Mouse (Mus musculus) embryonic facial prominence, embryonic 10.5 days (tissue): ENCODE results near the gene Erbb4. TPM values are rescaled to one million over a fixed set of nuclear protein-coding genes. Genes with fewer than 3 reads are reported as not detected.
"Not testable (repeated sequence)": the region's sequence is repeated elsewhere in the genome, so short reads cannot be mapped to it uniquely, and the experiment has no call there.

ENCODE experiments used
- DNase-seq: peaks from one replicate; pipeline ENCODE4 v3.0.0-alpha.2; 2017; ENCODE audit warnings: low spot score
- H3K27ac ChIP-seq: fragments of 300-500 bp; sonication (generic); replicated peaks from 2 replicates; pipeline ENCODE4 v1.5.1; 2016; ENCODE audit warnings: mild to moderate bottlenecking
- H3K27me3 ChIP-seq: fragments of 300-500 bp; sonication (generic); replicated peaks from 2 replicates; pipeline ENCODE4 v1.6.1; 2016; ENCODE audit warnings: low read depth, mild to moderate bottlenecking; ENCODE audit not compliant: poor library complexity, severe bottlenecking
- H3K36me3 ChIP-seq: fragments of 300-500 bp; sonication (generic); replicated peaks from 2 replicates; pipeline ENCODE4 v1.6.1; 2016; ENCODE audit warnings: mild to moderate bottlenecking, moderate library complexity
- H3K4me1 ChIP-seq: fragments of 300-500 bp; sonication (generic); 2 replicates; pipeline ENCODE4 v1.6.1; 2016
- H3K4me3 ChIP-seq: fragments of 300-500 bp; sonication (generic); 2 replicates; pipeline ENCODE4 v1.5.1; 2016; ENCODE audit warnings: mild to moderate bottlenecking, moderate library complexity
- H3K9me3 ChIP-seq: fragments of 300-500 bp; sonication (generic); 2 replicates; pipeline ENCODE4 v1.6.1; 2016; ENCODE audit warnings: mild to moderate bottlenecking
- whole genome bisulfite sequencing: fragments of 180-500 bp; shearing (Covaris S2); methylation state at CpG from one replicate; pipeline ENCODE4 v1.1.7; 2016; 5-methylcytosine and 5-hydroxymethylcytosine counted together
- polyA plus RNA-seq: library from polyadenylated mRNA; unstranded; fragments of >200 nt; fragmentation: Nextera tagmentation; extraction: Ambion mirVana; gene quantifications from 2 replicates; pipeline ENCODE4 v1.2.1, GENCODE M21; 2016

Gene Erbb4
- polyA plus RNA-seq, 1 experiment from 2014 or later: 0.85 TPM

GRCm38 (mm10) chr1:68806711-68807110 is 301.1 kb downstream of the Erbb4 start:
- DNase-seq: no peak
- H3K27ac ChIP-seq: no peak overlapping the region
- H3K4me1 ChIP-seq: no peaks in the 10 kb centered on the region
- H3K9me3 ChIP-seq: no peaks in the 10 kb centered on the region
- H3K27me3 ChIP-seq: no peaks in the 10 kb centered on the region
- H3K36me3 ChIP-seq: no peaks in the 10 kb centered on the region
- H3K4me3 ChIP-seq: no peak overlapping the region
- WGBS: 68% methylated on average over 2 of the region's 2 CpGs

- Histone ChIP-seq H3K27ac (no peak overlapping the region), H3K4me3 (no peak overlapping the region), H3K4me1 (peaks cover 5% of the 10 kb centered on the region), H3K27me3 (no peaks in the 10 kb centered on the region), H3K36me3 (no peaks in the 10 kb centered on the region), H3K9me3 (no peaks in the 10 kb centered on the region)
- 44% methylated on average over 4 of the region's 4 CpGs for WGBS
- peak; percentile 10 for DNase-seq
These were observed 320.3 kb downstream of the Erbb4 start for GRCm38 (mm10) chr1:68787409-68788015.

- Histone ChIP-seq H3K4me1 (peaks cover 6% of the 10 kb centered on the region; the same call in 1 of the 2 replicates), H3K9me3 (no peaks in the 10 kb centered on the region), H3K4me3 (no peak overlapping the region), H3K27ac (no peak overlapping the region), H3K27me3 (no peaks in the 10 kb centered on the region), H3K36me3 (no peaks in the 10 kb centered on the region)
- DNase-seq: no peak
- WGBS: 41% methylated on average over 2 of the region's 2 CpGs
These were observed 327.2 kb downstream of the Erbb4 start for GRCm38 (mm10) chr1:68780653-68781052.

GRCm38 (mm10) chr1:68780032-68780431 is 327.8 kb downstream of the Erbb4 start:
- 81% methylated on average over 1 of the region's 1 CpGs for WGBS
- no peak overlapping the region for H3K4me3 ChIP-seq
- no peaks in the 10 kb centered on the region for H3K27me3 ChIP-seq
- H3K36me3 ChIP-seq: no peaks in the 10 kb centered on the region
- H3K9me3 ChIP-seq: no peaks in the 10 kb centered on the region
- H3K27ac ChIP-seq: no peak overlapping the region
- peaks cover 6% of the 10 kb centered on the region; the same call in 1 of the 2 replicates for H3K4me1 ChIP-seq
- DNase-seq: no peak

GRCm38 (mm10) chr1:68766095-68766494 is 341.8 kb downstream of the Erbb4 start:
- not testable (repeated sequence) for H3K9me3 ChIP-seq, H3K4me3 ChIP-seq, H3K27me3 ChIP-seq, DNase-seq, H3K4me1 ChIP-seq, H3K36me3 ChIP-seq, H3K27ac ChIP-seq

GRCm38 (mm10) chr1:68762456-68762855 is 345.4 kb downstream of the Erbb4 start:
- Histone ChIP-seq H3K27ac (no peak overlapping the region), H3K4me3 (no peak overlapping the region), H3K9me3 (no peaks in the 10 kb centered on the region), H3K36me3 (no peaks in the 10 kb centered on the region), H3K27me3 (no peaks in the 10 kb centered on the region), H3K4me1 (no peaks in the 10 kb centered on the region)
- no peak for DNase-seq
- 90% methylated on average over 5 of the region's 5 CpGs for WGBS

- Histone ChIP-seq H3K4me3 (no peak overlapping the region), H3K9me3 (no peaks in the 10 kb centered on the region), H3K27me3 (no peaks in the 10 kb centered on the region), H3K27ac (no peak overlapping the region), H3K36me3 (no peaks in the 10 kb centered on the region), H3K4me1 (no peaks in the 10 kb centered on the region)
- no peak for DNase-seq
- WGBS: 49% methylated on average over 1 of the region's 1 CpGs
These were observed 358.9 kb downstream of the Erbb4 start for GRCm38 (mm10) chr1:68748976-68749375.

- no peaks in the 10 kb centered on the region for H3K4me1 ChIP-seq
- no peaks in the 10 kb centered on the region for H3K36me3 ChIP-seq
- no peak overlapping the region for H3K27ac ChIP-seq
- H3K4me3 ChIP-seq: no peak overlapping the region
- no peak for DNase-seq
- no peaks in the 10 kb centered on the region for H3K27me3 ChIP-seq
- no peaks in the 10 kb centered on the region for H3K9me3 ChIP-seq
These were observed 426.4 kb downstream of the Erbb4 start for GRCm38 (mm10) chr1:68681478-68681877.

GRCm38 (mm10) chr1:68674667-68675066 is 433.2 kb downstream of the Erbb4 start:
- 91% methylated on average over 4 of the region's 4 CpGs for WGBS
- no peaks in the 10 kb centered on the region for H3K4me1 ChIP-seq
- H3K36me3 ChIP-seq: no peaks in the 10 kb centered on the region

GRCm38 (mm10) chr1:68666831-68667601 is 440.8 kb downstream of the Erbb4 start:
- no peaks in the 10 kb centered on the region for H3K27me3 ChIP-seq
- H3K27ac ChIP-seq: no peak overlapping the region
- WGBS: 91% methylated on average over 10 of the region's 10 CpGs
- DNase-seq: no peak
- H3K4me3 ChIP-seq: no peak overlapping the region
- no peaks in the 10 kb centered on the region for H3K9me3 ChIP-seq
- H3K4me1 ChIP-seq: no peaks in the 10 kb centered on the region
- no peaks in the 10 kb centered on the region for H3K36me3 ChIP-seq

More at GRCm38 (mm10) chr1:68674667-68675066, 433.2 kb downstream of the Erbb4 start:
- H3K27me3 ChIP-seq: no peaks in the 10 kb centered on the region
- DNase-seq: no peak
- no peaks in the 10 kb centered on the region for H3K9me3 ChIP-seq
- H3K27ac ChIP-seq: no peak overlapping the region
- H3K4me3 ChIP-seq: no peak overlapping the region

- no peaks in the 10 kb centered on the region for H3K27me3 ChIP-seq
- no peak for DNase-seq
- H3K27ac ChIP-seq: no peak overlapping the region
- no peaks in the 10 kb centered on the region for H3K36me3 ChIP-seq
- no peak overlapping the region for H3K4me3 ChIP-seq
- H3K4me1 ChIP-seq: no peaks in the 10 kb centered on the region
- H3K9me3 ChIP-seq: no peaks in the 10 kb centered on the region
- WGBS: 86% methylated on average over 3 of the region's 3 CpGs
These were observed 517.4 kb downstream of the Erbb4 start for GRCm38 (mm10) chr1:68590475-68590874.

- 78% methylated on average over 4 of the region's 4 CpGs for WGBS
These were observed 533.9 kb downstream of the Erbb4 start for GRCm38 (mm10) chr1:68573851-68574540.

GRCm38 (mm10) chr1:68570924-68571323 is 536.9 kb downstream of the Erbb4 start:
- H3K9me3 ChIP-seq: no peaks in the 10 kb centered on the region
- H3K4me3 ChIP-seq: no peak overlapping the region
- no peaks in the 10 kb centered on the region for H3K36me3 ChIP-seq
- no peaks in the 10 kb centered on the region for H3K27me3 ChIP-seq
- H3K27ac ChIP-seq: no peak overlapping the region
- no peak for DNase-seq
- no peaks in the 10 kb centered on the region for H3K4me1 ChIP-seq
- 92% methylated on average over 1 of the region's 1 CpGs for WGBS

More at GRCm38 (mm10) chr1:68573851-68574540, 533.9 kb downstream of the Erbb4 start:
- H3K27ac ChIP-seq: no peak overlapping the region
- no peaks in the 10 kb centered on the region for H3K4me1 ChIP-seq
- no peak overlapping the region for H3K4me3 ChIP-seq
- no peaks in the 10 kb centered on the region for H3K27me3 ChIP-seq
- no peak for DNase-seq
- H3K36me3 ChIP-seq: no peaks in the 10 kb centered on the region
- no peaks in the 10 kb centered on the region for H3K9me3 ChIP-seq
